Mouse (Mus musculus): ENCODE measurements around the gene Psmd9. TPM values are rescaled to one million over a fixed set of nuclear protein-coding genes. Genes with fewer than 3 reads are reported as not detected.

Psmd9 gene
- polyA plus RNA-seq, 1 experiment: 70.7 TPM

DNA sequence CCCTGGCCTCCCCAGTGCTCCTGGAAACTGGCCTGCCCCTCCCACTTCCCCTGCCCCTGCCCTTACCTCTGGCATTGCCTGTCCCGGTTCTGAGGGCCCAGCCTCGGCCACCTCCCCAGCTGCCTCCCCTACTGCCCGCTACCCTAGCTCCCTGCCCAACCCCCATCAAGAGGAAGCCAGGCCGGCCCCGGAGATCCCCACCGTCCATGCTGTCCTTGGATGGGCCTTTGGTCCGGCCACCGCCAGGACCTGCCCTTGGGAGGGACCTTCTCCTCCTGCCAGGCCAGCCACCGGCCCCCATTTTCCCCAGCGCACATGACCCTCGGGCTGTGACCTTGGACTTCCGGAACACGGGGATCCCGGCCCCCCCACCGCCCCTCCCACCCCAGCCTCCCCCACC, 8.9 kb upstream of the Psmd9 start:
- Histone ChIP-seq H3K4me3 (replicated peaks; ENCODE audit: control insufficient read depth, low read depth, low read length) (no peak overlapping the region), H3K27ac (ENCODE audit: control insufficient read depth, insufficient read depth, low read depth, low read length, poor library complexity) (no peak overlapping the region), H3K4me1 (ENCODE audit: control insufficient read depth, insufficient read depth, low read length) (no peaks in the 10 kb centered on the region)
- TF ChIP-seq CTCF (IDR thresholded peaks at IDR 0.05; ENCODE audit: control insufficient read depth, insufficient read depth, low read length) (no peak), POLR2A (IDR thresholded peaks at IDR 0.05; ENCODE audit: borderline replicate concordance, control insufficient read depth, low read depth, low read length) (no peak)
- WGBS: 95% methylated on average over 15 of the region's 15 CpGs

DNA sequence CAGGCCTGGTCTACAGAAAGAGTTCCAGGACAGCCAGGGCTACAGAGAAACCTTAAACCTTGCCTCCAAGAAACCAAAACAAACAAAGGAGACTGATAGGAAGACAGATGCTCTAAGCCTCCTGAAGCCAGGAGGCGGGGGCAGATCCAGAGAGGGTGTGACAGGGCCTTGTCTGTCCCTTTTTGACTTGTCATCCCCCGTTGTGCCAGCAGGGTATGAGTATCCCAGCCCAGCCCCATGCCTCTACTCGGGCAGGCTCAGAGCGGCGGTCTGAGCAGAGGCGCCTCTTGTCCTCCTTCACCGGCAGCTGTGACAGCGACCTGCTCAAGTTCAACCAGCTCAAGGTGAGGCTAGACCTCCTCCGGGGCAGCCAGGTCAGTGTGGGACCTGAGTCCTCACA, 6.3 kb upstream of the Psmd9 start:
- WGBS: 89% methylated on average over 9 of the region's 9 CpGs

DNA sequence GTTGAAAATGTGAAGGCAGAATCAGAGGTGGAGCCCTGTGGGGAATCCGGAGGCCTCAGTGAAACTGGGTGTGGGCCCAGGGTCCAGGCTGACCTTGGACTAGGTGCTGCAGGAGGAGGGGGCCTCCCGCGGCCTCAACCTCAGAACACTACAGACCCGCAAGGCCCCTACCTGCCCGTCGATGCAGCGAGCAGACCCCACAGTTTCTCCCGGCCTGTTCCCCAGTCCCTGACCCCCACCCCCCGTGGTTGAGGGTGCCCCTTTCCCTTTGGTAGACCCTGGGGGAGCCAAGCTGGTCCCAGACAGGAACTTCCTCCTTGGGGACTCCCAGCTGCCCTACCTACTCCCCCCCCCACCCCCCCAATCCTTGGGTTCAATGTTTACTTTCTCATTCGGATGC, 2.8 kb upstream of the Psmd9 start:
- Histone ChIP-seq H3K4me1 (ENCODE audit: control insufficient read depth, insufficient read depth, low read length) (no peaks in the 10 kb centered on the region), H3K27ac (ENCODE audit: control insufficient read depth, insufficient read depth, low read depth, low read length, poor library complexity) (no peak overlapping the region), H3K4me3 (replicated peaks; ENCODE audit: control insufficient read depth, low read depth, low read length) (no peak overlapping the region)
- 75% methylated on average over 10 of the region's 10 CpGs for WGBS
- no peak for TF ChIP-seq POLR2A (IDR thresholded peaks at IDR 0.05; ENCODE audit: borderline replicate concordance, control insufficient read depth, low read depth, low read length)
- TF ChIP-seq CTCF (IDR thresholded peaks at IDR 0.05; ENCODE audit: control insufficient read depth, insufficient read depth, low read length): no peak

More for the DNA sequence above, 6.3 kb upstream of the Psmd9 start:
- no peak for TF ChIP-seq CTCF (IDR thresholded peaks at IDR 0.05; ENCODE audit: control insufficient read depth, insufficient read depth, low read length)
- TF ChIP-seq POLR2A (IDR thresholded peaks at IDR 0.05; ENCODE audit: borderline replicate concordance, control insufficient read depth, low read depth, low read length): no peak
- no peaks in the 10 kb centered on the region for H3K4me1 ChIP-seq (ENCODE audit: control insufficient read depth, insufficient read depth, low read length)
- no peak overlapping the region for H3K4me3 ChIP-seq (replicated peaks; ENCODE audit: control insufficient read depth, low read depth, low read length)
- H3K27ac ChIP-seq (ENCODE audit: control insufficient read depth, insufficient read depth, low read depth, low read length, poor library complexity): no peak overlapping the region

DNA sequence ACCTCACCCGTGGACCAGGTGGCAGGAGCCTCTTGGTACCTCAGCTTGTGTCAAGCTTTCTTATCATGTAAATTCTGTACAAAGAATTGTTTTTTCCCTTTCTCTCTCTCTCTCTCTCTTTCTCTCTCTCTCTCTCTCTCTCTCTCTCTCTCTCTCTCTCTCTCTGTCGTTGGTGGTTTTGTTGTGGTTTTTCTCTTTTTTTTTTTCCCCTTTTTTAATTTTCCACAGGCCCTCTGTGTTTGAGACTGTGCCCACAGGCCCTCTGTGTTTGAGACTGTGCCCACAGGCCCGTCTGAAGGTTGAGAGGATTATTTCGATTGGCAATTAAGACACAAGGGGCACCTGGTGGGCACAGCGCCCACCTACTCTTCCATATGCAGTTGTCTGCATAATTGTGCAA, 1.6 kb upstream of the Psmd9 start:
- no peaks in the 10 kb centered on the region for H3K4me1 ChIP-seq (ENCODE audit: control insufficient read depth, insufficient read depth, low read length)
- 28% methylated on average over 5 of the region's 5 CpGs for WGBS
- H3K4me3 ChIP-seq (replicated peaks; ENCODE audit: control insufficient read depth, low read depth, low read length): no peak overlapping the region
- no peak overlapping the region for H3K27ac ChIP-seq (ENCODE audit: control insufficient read depth, insufficient read depth, low read depth, low read length, poor library complexity)
- TF ChIP-seq CTCF (IDR thresholded peaks at IDR 0.05; ENCODE audit: control insufficient read depth, insufficient read depth, low read length) (no peak), POLR2A (IDR thresholded peaks at IDR 0.05; ENCODE audit: borderline replicate concordance, control insufficient read depth, low read depth, low read length) (no peak)

DNA sequence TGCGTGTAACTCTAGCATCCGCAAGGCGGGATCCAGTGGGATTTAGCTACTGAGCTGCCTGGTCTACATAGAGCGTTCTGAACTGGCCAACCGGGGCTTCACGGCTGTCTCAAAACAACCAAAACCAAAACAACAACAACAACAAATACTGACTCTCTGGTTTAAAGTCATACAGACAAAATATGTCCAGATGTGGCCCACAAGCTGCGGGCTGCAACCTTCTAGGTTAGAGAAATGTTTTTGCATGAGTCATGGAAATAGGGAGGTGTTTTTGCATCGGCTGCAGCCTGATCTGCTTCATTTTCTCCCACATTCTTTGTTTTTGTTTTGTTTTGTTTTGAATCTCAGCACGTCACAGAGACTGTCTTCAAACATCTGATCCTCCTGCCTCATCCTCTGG, 1.2 kb downstream of the Psmd9 start:
- H3K27ac ChIP-seq (ENCODE audit: control insufficient read depth, insufficient read depth, low read depth, low read length, poor library complexity): no peak overlapping the region
- TF ChIP-seq CTCF (IDR thresholded peaks at IDR 0.05; ENCODE audit: control insufficient read depth, insufficient read depth, low read length) (no peak), POLR2A (IDR thresholded peaks at IDR 0.05; ENCODE audit: borderline replicate concordance, control insufficient read depth, low read depth, low read length) (no peak)
- H3K4me1 ChIP-seq (ENCODE audit: control insufficient read depth, insufficient read depth, low read length): no peaks in the 10 kb centered on the region
- 89% methylated on average over 9 of the region's 9 CpGs for WGBS
- no peak overlapping the region for H3K4me3 ChIP-seq (replicated peaks; ENCODE audit: control insufficient read depth, low read depth, low read length)

DNA sequence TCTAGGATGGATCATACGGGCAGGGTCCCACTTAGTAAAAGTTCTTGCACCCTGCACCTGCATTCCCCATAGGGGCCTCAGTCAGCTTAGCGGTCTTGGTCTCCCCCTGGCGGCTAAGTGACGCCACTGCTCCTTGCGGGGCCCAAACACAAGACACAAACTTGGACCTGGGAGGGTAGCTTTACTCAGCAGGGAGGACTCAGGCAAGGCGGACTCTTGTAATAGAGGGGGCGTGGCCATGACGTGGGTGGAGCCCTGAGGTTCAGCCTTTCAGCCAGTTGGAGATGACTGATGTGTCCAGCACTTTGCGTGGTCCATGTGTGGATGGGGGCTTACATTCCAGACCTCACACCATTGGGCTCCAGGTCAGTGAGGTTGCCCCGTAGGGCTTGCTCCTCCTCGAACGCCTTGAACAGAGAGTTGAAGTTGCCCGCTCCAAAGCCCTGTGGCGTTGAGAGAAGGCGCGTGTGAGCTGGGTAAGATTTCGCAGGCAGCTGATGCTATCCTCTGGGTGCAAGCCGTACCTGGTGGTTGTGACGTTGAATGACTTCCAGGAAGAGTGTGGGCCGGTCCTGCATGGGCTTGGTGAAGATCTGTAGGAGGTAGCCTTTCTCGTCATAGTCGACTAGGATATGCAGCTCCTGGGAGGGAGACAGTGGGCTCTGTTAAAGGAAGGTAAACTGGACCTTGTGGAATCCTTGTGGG, 2.6 kb downstream of the Psmd9 start:
- TF ChIP-seq POLR2A (IDR thresholded peaks at IDR 0.05; ENCODE audit: borderline replicate concordance, control insufficient read depth, low read depth, low read length) (no peak), CTCF (IDR thresholded peaks at IDR 0.05; ENCODE audit: control insufficient read depth, insufficient read depth, low read length) (peak; percentile 97)
- H3K4me1 ChIP-seq (ENCODE audit: control insufficient read depth, insufficient read depth, low read length): no peaks in the 10 kb centered on the region
- H3K27ac ChIP-seq (ENCODE audit: control insufficient read depth, insufficient read depth, low read depth, low read length, poor library complexity): no peak overlapping the region
- peak overlapping the region; percentile 3 for H3K4me3 ChIP-seq (replicated peaks; ENCODE audit: control insufficient read depth, low read depth, low read length)
- 25% methylated on average over 22 of the region's 22 CpGs for WGBS

DNA sequence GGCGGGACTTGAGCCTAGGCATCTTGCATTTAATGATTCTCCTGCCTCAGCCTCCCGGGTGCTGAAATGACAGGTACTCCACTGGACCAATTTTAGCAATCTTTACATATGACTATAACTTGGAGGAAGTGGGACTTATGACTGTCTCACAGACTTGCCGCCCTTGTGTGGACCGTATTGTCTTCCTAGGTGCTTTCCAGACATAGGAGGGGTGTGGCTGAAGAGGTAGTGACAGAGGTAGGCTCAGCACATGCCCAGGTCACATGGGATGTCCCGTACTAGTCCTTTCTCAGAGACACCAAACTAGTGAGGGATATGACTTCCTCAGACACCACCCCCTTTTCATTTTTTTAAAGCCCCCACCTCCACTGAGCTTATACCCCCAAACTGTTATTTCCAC, 9.6 kb downstream of the Psmd9 start:
- H3K4me1 ChIP-seq (ENCODE audit: control insufficient read depth, insufficient read depth, low read length): no peaks in the 10 kb centered on the region
- WGBS: 84% methylated on average over 5 of the region's 5 CpGs

DNA sequence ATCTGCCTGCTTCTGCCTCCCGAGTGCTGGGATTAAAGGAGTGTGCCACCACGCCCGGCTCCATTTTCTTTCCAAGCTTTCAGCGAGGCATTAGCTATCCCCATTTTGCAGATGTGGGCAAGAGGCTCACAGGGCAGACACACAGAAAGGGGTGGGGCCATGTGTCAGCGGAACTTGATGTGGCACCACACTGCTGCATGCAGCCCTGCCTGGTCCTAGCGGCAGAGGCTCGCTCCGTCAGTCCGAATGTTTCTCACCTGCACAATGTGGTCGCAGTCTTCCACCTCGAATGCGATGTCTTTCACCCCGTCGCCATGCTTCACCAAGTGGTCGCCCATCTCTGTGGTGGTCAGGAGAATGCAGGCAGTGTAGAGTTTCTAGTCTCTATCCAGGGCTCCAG, 11.2 kb downstream of the Psmd9 start:
- no peak overlapping the region for H3K27ac ChIP-seq (ENCODE audit: control insufficient read depth, insufficient read depth, low read depth, low read length, poor library complexity)
- 91% methylated on average over 15 of the region's 15 CpGs for WGBS
- no peak overlapping the region for H3K4me3 ChIP-seq (replicated peaks; ENCODE audit: control insufficient read depth, low read depth, low read length)
- no peaks in the 10 kb centered on the region for H3K4me1 ChIP-seq (ENCODE audit: control insufficient read depth, insufficient read depth, low read length)
- TF ChIP-seq CTCF (IDR thresholded peaks at IDR 0.05; ENCODE audit: control insufficient read depth, insufficient read depth, low read length): no peak
- no peak for TF ChIP-seq POLR2A (IDR thresholded peaks at IDR 0.05; ENCODE audit: borderline replicate concordance, control insufficient read depth, low read depth, low read length)

More for the DNA sequence above, 9.6 kb downstream of the Psmd9 start:
- TF ChIP-seq POLR2A (IDR thresholded peaks at IDR 0.05; ENCODE audit: borderline replicate concordance, control insufficient read depth, low read depth, low read length) (no peak), CTCF (IDR thresholded peaks at IDR 0.05; ENCODE audit: control insufficient read depth, insufficient read depth, low read length) (no peak)
- H3K27ac ChIP-seq (ENCODE audit: control insufficient read depth, insufficient read depth, low read depth, low read length, poor library complexity): no peak overlapping the region
- H3K4me3 ChIP-seq (replicated peaks; ENCODE audit: control insufficient read depth, low read depth, low read length): no peak overlapping the region

DNA sequence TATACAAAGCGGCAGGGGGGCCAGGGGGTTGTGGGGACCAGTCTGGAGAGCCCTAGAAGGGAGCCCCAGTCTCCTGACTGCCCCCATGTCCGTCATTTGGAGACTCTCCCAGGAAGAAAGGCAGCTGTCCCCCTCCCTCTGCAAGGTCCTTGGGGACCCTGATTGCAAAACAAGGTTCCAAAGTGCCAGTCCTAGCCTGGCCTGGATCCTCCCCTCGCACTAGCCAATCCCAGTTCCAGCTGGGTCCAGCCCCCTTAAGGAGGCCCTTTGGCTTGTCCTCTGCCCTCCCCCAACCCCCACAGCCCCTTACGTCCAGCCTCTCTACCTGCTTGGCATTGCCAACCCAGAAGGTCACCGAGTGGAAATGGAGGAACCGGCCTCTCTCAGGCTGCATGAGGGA, 12.3 kb downstream of the Psmd9 start:
- TF ChIP-seq CTCF (IDR thresholded peaks at IDR 0.05; ENCODE audit: control insufficient read depth, insufficient read depth, low read length) (no peak), POLR2A (IDR thresholded peaks at IDR 0.05; ENCODE audit: borderline replicate concordance, control insufficient read depth, low read depth, low read length) (no peak)
- Histone ChIP-seq H3K4me3 (replicated peaks; ENCODE audit: control insufficient read depth, low read depth, low read length) (no peak overlapping the region), H3K4me1 (ENCODE audit: control insufficient read depth, insufficient read depth, low read length) (no peaks in the 10 kb centered on the region), H3K27ac (ENCODE audit: control insufficient read depth, insufficient read depth, low read depth, low read length, poor library complexity) (no peak overlapping the region)
- WGBS: 80% methylated on average over 6 of the region's 6 CpGs
